Mouse (Mus musculus) central nervous system, embryonic 14 days (tissue): ENCODE results near the gene Nxn. TPM values are rescaled to one million over a fixed set of nuclear protein-coding genes. Genes with fewer than 3 reads are reported as not detected.

ENCODE experiments used
- polyA plus RNA-seq: library from polyadenylated mRNA; depleted of rRNA; stranded (reverse); fragments of >200 nt; gene quantifications from 2 replicates; pipeline ENCODE4 v1.2.3, GENCODE M21; 2012; rRNA removed

Gene Nxn
- polyA plus RNA-seq = 33.6 and 41.1 TPM in 2 replicates

GRCm38 (mm10) chr11:76398798-76399586 is at the start of gene Nxn:
Gene Nxn, minus strand, starts transcription at chr11:76399140.

GRCm38 (mm10) chr11:76406702-76407583 is 8.0 kb upstream of the Nxn start, which contains the start of gene Timm22:
Gene Timm22, plus strand, starts transcription at chr11:76406952.

GRCm38 (mm10) chr11:76242901-76243810 is 155.8 kb downstream of the Nxn start, which contains the start of the genes Mrm3 and Glod4:
Gene Mrm3, plus strand, starts transcription at chr11:76243715.
Gene Glod4, minus strand, starts transcription at chr11:76243725.

GRCm38 (mm10) chr11:76217390-76217800 is 181.5 kb downstream of the Nxn start, which contains the start of the genes Dbil5 and Gemin4:
Gene Dbil5, plus strand, starts transcription at chr11:76217608.
Gene Gemin4, minus strand, starts transcription at chr11:76217664.

Other genes with a start within 250 kb of the Nxn start
- gene Vps53, start 219.5 kb downstream of the Nxn start, polyA plus RNA-seq = 47.3 and 49.3 TPM in 2 replicates
- gene Fam57a, start 219.5 kb downstream of the Nxn start, polyA plus RNA-seq = 26.4 and 27.5 TPM in 2 replicates
- gene Dbil5, start 181.5 kb downstream of the Nxn start, polyA plus RNA-seq = 0.44 and 0.71 TPM in 2 replicates
- gene Gemin4, start 181.5 kb downstream of the Nxn start, polyA plus RNA-seq = 9.8 and 10.7 TPM in 2 replicates
- gene Mrm3, start 155.4 kb downstream of the Nxn start, polyA plus RNA-seq = 13.6 and 14.3 TPM in 2 replicates
- gene Glod4, start 155.4 kb downstream of the Nxn start, polyA plus RNA-seq = 59.8 and 64.1 TPM in 2 replicates
- gene Timm22, start 7.8 kb upstream of the Nxn start, polyA plus RNA-seq = 32.0 and 32.5 TPM in 2 replicates
- gene Abr, start 223.2 kb upstream of the Nxn start, polyA plus RNA-seq = 148 and 162 TPM in 2 replicates